Mouse (Mus musculus): Measurements from ENCODE around the gene Trim14. TPM values are rescaled to one million over a fixed set of nuclear protein-coding genes. Genes with fewer than 3 reads are reported as not detected.
A peak's percentile ranks its signal among the peaks of the same experiment; 100 is the strongest.

The Trim14 gene
- total RNA-seq, 2 experiments from 2014 or later = 0.46 to 1.4 TPM

DNA sequence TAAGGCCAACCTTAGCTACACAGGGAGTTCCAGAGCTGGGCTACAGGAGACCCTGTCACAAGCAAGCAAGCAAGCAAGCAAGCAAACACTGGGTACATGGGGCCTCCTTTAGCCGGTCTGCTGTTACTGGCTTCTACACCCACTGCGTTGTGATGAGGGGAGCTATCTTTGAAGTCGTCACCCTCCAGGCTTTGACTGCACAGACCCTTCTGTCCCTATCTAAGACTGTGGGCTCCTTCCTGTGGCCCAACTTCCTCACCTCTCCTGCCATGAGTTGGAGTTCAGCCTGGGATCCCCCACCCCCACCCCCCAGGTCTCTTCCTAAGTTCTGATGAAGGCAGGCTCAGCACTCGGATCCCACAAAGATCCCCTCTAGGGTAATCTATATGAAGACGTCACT lies 26.1 kb upstream of the Trim14 start:
- DNase-seq = no peak

- no peak for DNase-seq
Measured at GRCm38 (mm10) chr4:46560069-46560705, 24.2 kb upstream of the Trim14 start.

DNA sequence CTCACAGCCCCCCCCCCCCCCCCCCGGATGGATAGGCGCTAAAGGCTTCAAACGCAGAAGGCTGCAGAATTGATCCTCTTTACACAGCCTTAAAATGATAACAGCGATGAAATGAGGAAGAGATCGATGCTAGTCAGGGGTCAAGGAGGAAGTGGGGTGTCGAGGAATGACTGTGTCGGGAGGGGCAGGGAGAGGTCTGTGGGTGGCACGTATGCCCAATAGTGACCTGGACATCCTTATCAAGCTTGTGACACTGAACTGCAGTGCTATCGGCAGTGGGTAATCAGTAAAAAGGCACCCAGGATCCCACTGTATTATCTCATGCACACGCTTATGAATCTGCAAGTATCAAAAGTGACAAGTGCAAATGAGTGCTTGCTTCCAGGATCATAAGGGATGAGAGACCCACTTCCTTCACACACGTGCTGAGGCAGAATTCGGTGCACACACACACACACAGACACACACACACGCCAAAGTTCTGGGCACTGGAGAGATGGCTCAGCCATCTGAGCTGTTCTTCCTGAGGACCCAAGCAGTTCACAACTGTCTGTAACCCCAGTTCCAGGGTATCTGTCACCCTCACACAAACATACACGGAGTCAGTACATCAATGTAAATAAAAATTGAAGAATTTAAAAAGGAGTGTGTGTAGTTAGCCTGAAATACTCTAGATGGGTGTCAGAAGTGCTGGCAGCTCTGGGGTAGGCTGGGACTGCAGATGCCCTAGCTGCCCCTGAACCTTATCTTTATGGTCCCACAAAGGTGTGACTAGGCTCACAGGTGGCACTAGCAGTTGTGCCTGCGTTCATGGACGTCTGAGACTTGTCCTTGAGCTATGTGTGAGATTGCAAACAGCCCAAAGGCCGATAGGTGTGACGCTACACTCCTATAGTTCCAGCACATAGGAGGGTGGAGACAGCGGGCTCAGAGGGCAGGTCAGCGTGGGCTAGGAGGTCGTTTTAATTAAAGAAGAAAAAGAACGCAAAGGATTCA lies 23.0 kb upstream of the Trim14 start:
- DNase-seq = peak; percentile 1

DNA sequence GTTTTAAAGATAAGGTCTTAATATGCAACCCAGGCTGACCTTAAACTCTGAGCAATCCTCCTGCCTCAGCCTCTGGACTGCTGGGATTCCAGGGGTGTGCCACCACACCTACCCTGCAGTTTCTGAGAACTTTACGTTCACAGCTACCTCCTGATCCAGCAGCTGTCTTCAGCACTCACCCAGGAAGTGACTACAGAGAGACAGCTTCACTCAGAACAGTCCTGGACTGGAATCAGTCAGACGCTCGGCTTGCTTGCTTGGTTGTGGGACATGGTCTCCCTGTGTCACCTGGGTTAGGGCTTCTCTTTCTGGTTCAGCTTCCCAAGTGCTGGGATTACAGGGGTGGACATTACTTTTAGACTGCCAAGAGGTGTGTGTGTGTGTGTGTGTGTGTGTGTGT lies 21.0 kb upstream of the Trim14 start:
- DNase-seq = no peak

GRCm38 (mm10) chr4:46555762-46556161 lies 19.8 kb upstream of the Trim14 start:
- DNase-seq = peak; percentile 2

DNA sequence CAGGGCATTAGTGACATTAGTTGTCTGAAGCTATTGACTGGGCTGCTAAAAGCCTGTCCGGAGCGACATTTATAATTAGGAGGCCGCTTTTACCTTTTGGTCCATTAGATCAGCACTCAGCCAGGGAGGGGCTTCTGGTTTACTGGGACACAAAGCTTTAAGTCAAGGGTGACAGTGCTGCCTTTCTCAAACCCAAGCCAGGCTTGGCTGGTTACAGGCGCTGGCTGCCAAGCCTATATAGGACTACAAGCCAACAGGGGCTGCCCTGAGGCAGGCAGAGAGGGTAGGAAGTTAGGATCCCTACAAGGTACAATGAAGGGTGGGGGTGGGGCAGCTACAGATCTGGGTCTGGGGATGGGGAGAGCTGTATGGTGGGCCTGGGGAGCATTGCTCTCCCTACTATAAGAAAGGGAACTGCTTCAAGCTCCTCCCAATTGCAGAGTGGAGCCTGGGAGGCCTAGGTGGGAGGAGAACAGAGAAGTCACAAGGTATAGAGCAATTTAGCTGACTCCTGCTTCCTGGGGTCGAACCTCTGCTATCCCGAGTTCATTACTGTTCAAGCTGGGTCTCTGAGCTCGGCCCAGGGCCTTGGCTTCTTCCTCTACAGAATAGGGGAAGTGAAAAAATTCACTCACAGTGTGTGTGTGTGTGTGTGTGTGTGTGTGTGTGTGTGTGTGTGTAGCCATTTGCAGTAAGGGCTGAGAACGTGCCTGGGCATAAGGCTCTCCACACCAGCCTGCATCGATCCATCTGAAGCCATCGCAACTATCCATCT lies 18.5 kb upstream of the Trim14 start:
- DNase-seq = no peak

DNA sequence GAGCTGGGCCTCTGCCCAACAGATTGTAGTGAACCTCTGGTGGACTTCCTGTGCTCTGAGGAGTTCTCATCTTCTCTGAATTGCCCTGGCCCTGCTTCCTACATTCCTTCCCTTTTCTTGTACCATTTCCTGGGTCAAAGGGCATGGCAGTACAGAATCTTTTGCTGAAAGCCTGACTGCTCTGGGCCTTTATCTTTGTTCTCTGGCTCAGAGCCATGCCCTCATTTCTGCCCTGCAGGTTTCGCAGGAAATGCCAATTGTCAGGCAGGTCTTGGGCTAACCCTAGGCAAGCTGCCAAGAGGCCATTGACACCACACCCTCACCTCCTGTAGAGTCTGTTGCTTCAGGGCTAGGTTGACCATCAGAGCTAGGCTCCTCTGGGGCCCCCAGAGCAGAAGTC lies 17.9 kb upstream of the Trim14 start:
- DNase-seq = no peak

GRCm38 (mm10) chr4:46550406-46550805 lies 14.5 kb upstream of the Trim14 start:
- no peak for DNase-seq

- DNase-seq = no peak
Measured at GRCm38 (mm10) chr4:46549979-46550378, 14.0 kb upstream of the Trim14 start.

GRCm38 (mm10) chr4:46546709-46547108 lies 10.8 kb upstream of the Trim14 start:
- DNase-seq = no peak

- no peak for DNase-seq
Measured at GRCm38 (mm10) chr4:46545498-46545897, 9.6 kb upstream of the Trim14 start.

- DNase-seq = no peak
Measured at GRCm38 (mm10) chr4:46544313-46544712, 8.4 kb upstream of the Trim14 start.

- no peak for DNase-seq
Measured at GRCm38 (mm10) chr4:46543366-46544050, 7.6 kb upstream of the Trim14 start.

GRCm38 (mm10) chr4:46541707-46542106 lies 5.8 kb upstream of the Trim14 start:
- DNase-seq = no peak

- DNase-seq = no peak
Measured at GRCm38 (mm10) chr4:46539167-46539566, 3.2 kb upstream of the Trim14 start.

DNA sequence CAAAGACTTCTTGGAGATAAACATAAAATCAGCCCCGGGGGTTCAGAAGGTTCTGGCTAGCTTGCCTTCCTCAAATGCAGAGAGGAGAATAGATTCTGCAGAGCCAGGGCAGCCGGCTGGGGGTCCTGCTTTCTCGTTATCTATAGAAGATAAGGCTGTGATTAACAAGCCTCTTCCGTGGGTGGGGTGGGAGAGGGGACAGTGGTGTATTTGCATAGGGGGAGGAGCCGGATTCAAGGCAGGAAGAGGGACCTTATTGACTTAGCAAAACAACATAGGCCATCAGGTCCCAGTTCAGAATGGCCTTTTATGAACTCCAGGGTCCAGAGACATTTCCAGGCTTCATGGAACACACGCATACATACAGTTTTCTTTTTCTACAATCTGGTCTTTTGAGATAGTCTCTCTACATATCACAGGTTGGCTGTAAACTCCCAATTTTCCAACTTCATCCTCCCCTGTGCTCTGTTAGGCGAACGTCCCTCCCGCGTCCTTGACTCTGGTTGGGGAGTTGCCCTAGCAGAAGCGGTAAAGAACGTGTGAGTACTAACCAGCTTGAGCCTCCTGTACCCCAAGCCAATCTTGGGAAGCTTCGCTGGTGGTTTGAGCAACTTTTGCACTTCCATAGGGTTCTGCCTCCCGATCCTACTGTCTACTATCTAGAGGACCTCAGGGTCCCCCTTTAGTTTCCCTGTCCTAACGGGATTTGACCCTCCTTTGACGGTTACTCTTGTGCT lies 679 bp downstream of the Trim14 start:
- no peak for DNase-seq

GRCm38 (mm10) chr4:46533934-46534720 lies 1.8 kb downstream of the Trim14 start:
- no peak for DNase-seq

GRCm38 (mm10) chr4:46532926-46533325 lies 3.0 kb downstream of the Trim14 start:
- no peak for DNase-seq

DNA sequence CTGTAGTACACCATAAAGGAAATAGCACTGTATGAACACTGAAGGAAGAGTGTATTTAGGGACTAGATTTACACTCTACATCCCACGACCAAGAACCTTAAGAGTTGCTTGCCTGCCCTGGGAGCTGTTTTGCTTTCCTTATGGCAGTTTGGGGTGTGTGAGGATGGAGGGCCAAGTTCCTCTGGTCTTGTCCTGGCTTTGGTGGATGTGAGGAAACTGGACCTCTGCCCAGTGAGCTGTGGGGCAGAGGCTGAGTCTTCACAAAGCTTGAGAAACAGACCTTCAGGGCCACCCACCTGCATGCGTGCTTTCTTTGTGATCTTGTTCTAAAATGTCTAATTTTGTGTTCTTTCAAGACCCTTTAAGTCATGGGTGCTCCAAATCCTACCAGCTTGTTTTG lies 3.4 kb downstream of the Trim14 start:
- DNase-seq = no peak

- no peak for DNase-seq
Measured at GRCm38 (mm10) chr4:46529722-46530121, 6.2 kb downstream of the Trim14 start.

DNA sequence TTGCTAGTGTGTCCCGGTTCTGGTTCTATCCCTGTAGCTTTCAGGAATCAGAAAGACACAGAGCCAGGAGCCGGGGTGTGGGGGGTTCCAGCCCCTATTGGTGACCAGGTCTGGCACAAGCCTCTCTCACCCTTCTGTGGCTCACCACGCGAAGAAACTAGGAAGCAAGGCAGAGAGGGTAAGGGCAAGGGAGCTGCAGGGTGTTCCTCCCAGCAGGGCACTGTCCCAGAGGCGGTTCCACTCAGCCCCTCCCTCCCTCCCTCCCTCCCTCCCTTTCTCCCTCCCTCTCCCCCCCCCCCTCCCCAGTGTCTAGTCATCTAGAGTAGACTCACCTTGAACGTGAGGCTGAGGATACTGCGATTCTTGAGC lies 8.4 kb downstream of the Trim14 start:
- DNase-seq = no peak
